Mouse (Mus musculus) neural tube, embryonic 14.5 days (tissue): ENCODE measurements at regions not wholly inside any gene's neighbourhood (a gene's known extent, or its start where the extent isn't known, plus 50 kb on each side); places are given as distances from the start of the nearest gene placed in this dataset.

ENCODE experiments used
- ATAC-seq: fragments of 200-750 bp; cut with Nextera tagmentation; 2 replicates; pipeline ENCODE4 v1.8.0; 2017; ENCODE audit warnings: low read depth, mild to moderate bottlenecking, moderate TSS enrichment, moderate library complexity
- H3K27ac ChIP-seq: fragments of 300-500 bp; sonication (generic); 2 replicates; pipeline ENCODE4 v1.5.1; 2014; ENCODE audit warnings: low read depth, mild to moderate bottlenecking, control low read depth, low read length, moderate library complexity, mixed read lengths
- H3K27me3 ChIP-seq: fragments of 300-500 bp; sonication (generic); 2 replicates; pipeline ENCODE4 v1.6.1; 2014; ENCODE audit warnings: low read length; ENCODE audit not compliant: control insufficient read depth, insufficient read depth
- H3K36me3 ChIP-seq: fragments of 300-500 bp; sonication (generic); 2 replicates; pipeline ENCODE4 v1.6.1; 2014; ENCODE audit warnings: low read length, mixed read lengths; ENCODE audit not compliant: control insufficient read depth, insufficient read depth
- H3K4me1 ChIP-seq: fragments of 300-500 bp; sonication (generic); 2 replicates; pipeline ENCODE4 v1.6.1; 2014; ENCODE audit warnings: low read length; ENCODE audit not compliant: control insufficient read depth, insufficient read depth
- H3K4me2 ChIP-seq: fragments of 300-500 bp; sonication (generic); 2 replicates; pipeline ENCODE4 v1.6.1; 2014; ENCODE audit warnings: mild to moderate bottlenecking, low read depth, low read length, control low read depth
- H3K4me3 ChIP-seq: fragments of 300-500 bp; sonication (generic); 2 replicates; pipeline ENCODE4 v1.5.1; 2014; ENCODE audit warnings: low read depth, low read length, control low read depth, mixed read lengths
- H3K9ac ChIP-seq: fragments of 300-500 bp; sonication (generic); replicated peaks from 2 replicates; pipeline ENCODE4 v1.6.1; 2014; ENCODE audit warnings: low read depth, mild to moderate bottlenecking, control low read depth, low read length, mixed read lengths
- H3K9me3 ChIP-seq: fragments of 300-500 bp; sonication (generic); 2 replicates; pipeline ENCODE4 v1.6.1; 2016; ENCODE audit warnings: low read length; ENCODE audit not compliant: control insufficient read depth
- WGBS: fragments of 180-500 bp; shearing (Covaris S2); extraction: QIAGEN DNeasy Blood & Tissue Kit; methylation state at CpG from one replicate; pipeline ENCODE4 v1.1.7; 2014; 5-methylcytosine and 5-hydroxymethylcytosine counted together

DNA sequence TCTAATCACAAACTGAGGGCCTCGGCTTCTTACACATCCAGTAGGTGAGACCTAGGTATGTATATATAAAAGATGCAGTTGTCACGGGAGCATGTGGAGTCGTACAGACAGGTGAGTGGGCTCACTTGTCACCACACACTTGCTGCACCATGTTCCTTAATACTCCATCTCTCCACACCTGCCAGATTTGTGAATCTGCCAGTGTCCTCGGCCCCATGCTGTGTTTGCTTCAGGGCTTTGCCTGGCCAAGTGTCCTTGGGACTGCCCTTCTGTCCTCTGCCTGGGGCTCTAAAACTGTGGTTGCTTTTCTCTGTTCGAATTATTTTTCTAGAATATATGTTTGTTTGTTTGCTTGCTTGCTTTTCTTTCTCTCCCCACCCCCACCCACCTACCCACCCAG, 126.0 kb upstream of the Syt13 start:
- H3K27me3 ChIP-seq = no peaks in the 10 kb centered on the region
- H3K4me1 ChIP-seq = no peaks in the 10 kb centered on the region
- no peak overlapping the region for H3K4me3 ChIP-seq
- H3K27ac ChIP-seq = no peak overlapping the region
- WGBS = 92% methylated on average over 5 of the region's 5 CpGs
- no peaks in the 10 kb centered on the region for H3K9me3 ChIP-seq
- no peak overlapping the region for H3K9ac ChIP-seq
- no peaks in the 10 kb centered on the region for H3K36me3 ChIP-seq
- no peak for ATAC-seq
- no peak overlapping the region for H3K4me2 ChIP-seq

DNA sequence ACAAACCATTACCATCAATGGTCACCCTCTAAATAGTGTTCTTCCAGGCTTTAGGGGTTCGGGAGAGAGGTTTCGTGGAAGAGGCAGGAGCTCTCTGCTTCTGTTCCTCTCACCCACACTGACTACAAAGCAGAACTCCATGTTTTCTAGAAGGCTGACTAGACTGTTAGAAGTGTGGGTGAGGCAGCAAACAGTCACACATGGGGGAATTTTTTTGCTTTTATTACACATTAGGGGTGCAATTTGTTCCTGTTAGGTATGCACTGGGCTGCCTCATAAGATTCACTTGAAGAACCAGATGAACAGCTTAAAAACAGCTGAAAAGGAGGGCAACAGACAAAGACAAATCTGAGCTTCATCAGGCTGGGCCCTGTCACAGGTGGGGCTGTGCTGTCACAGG, 124.5 kb upstream of the Syt13 start:
- no peak for ATAC-seq

GRCm38 (mm10) chr2:92799770-92800169, 115.1 kb upstream of the Syt13 start:
- no peak for ATAC-seq

More for the DNA sequence above, 124.5 kb upstream of the Syt13 start:
- WGBS = 88% methylated on average over 2 of the region's 2 CpGs
- H3K9me3 ChIP-seq = no peaks in the 10 kb centered on the region
- no peaks in the 10 kb centered on the region for H3K4me1 ChIP-seq
- no peak overlapping the region for H3K9ac ChIP-seq
- H3K4me2 ChIP-seq = no peak overlapping the region
- no peaks in the 10 kb centered on the region for H3K27me3 ChIP-seq
- H3K36me3 ChIP-seq = no peaks in the 10 kb centered on the region
- no peak overlapping the region for H3K4me3 ChIP-seq
- H3K27ac ChIP-seq = no peak overlapping the region

GRCm38 (mm10) chr2:92800667-92801066, 114.2 kb upstream of the Syt13 start:
- H3K27ac ChIP-seq = no peak overlapping the region
- WGBS = 70% methylated on average over 5 of the region's 5 CpGs

More at GRCm38 (mm10) chr2:92799770-92800169, 115.1 kb upstream of the Syt13 start:
- Histone ChIP-seq H3K9me3 (no peaks in the 10 kb centered on the region), H3K36me3 (no peaks in the 10 kb centered on the region), H3K27me3 (no peaks in the 10 kb centered on the region), H3K4me2 (no peak overlapping the region), H3K27ac (no peak overlapping the region), H3K4me1 (no peaks in the 10 kb centered on the region), H3K9ac (no peak overlapping the region), H3K4me3 (no peak overlapping the region)
- 94% methylated on average over 4 of the region's 4 CpGs for WGBS

DNA sequence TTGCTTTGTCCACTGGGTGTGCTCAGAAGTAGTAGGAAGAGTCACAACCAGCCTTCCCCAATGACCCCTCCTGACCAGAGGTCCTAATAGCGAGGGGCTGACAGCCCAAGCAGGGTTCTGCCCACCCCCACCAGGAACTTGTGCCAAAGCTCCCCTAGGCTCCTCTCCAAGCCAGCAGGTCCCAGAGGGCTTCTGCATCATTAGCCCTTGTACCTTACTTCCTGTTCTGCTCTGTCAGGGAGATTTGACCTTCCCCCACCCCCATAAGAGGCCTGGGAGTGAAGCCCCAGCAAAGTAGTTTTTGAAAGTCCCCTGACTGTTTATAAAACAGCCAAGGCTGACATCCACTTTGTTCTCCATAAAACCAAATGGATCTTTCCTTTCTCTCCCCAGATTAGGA, 110.0 kb upstream of the Syt13 start:
- Histone ChIP-seq H3K36me3 (no peaks in the 10 kb centered on the region), H3K27me3 (no peaks in the 10 kb centered on the region), H3K9me3 (no peaks in the 10 kb centered on the region), H3K4me3 (no peak overlapping the region), H3K4me2 (no peak overlapping the region), H3K9ac (no peak overlapping the region), H3K27ac (no peak overlapping the region), H3K4me1 (peaks cover 15% of the 10 kb centered on the region)
- no peak for ATAC-seq
- 71% methylated on average over 1 of the region's 1 CpGs for WGBS

More at GRCm38 (mm10) chr2:92800667-92801066, 114.2 kb upstream of the Syt13 start:
- H3K4me2 ChIP-seq = no peak overlapping the region
- H3K4me1 ChIP-seq = no peaks in the 10 kb centered on the region
- no peaks in the 10 kb centered on the region for H3K36me3 ChIP-seq
- H3K4me3 ChIP-seq = no peak overlapping the region
- H3K27me3 ChIP-seq = no peaks in the 10 kb centered on the region
- ATAC-seq = no peak
- H3K9me3 ChIP-seq = no peaks in the 10 kb centered on the region
- no peak overlapping the region for H3K9ac ChIP-seq

DNA sequence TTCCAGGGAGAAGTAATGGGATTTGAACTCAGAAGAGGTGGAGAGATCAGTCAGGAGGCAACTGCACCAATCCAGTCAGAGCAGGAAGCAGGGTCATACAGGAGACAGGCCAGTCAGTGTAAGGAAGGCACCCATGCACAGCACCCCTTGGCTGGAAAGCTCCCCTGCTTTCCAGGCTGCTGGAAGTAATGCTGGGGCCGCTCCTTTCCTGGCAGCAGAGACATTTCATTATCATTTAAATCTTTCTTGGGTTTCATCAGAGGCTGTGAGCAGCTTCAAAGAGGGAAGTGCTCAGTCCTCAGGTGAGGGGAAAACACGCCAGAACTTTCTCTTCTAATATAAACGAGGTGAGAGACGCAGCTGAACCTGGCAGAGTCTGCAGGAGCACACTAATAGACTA, 109.1 kb upstream of the Syt13 start:
- Histone ChIP-seq H3K27me3 (no peaks in the 10 kb centered on the region), H3K4me2 (no peak overlapping the region), H3K9me3 (no peaks in the 10 kb centered on the region), H3K27ac (no peak overlapping the region), H3K4me1 (peaks cover 15% of the 10 kb centered on the region), H3K9ac (no peak overlapping the region), H3K36me3 (no peaks in the 10 kb centered on the region), H3K4me3 (no peak overlapping the region)
- ATAC-seq = no peak
- WGBS = 40% methylated on average over 4 of the region's 4 CpGs

GRCm38 (mm10) chr2:92806481-92807195, 108.3 kb upstream of the Syt13 start:
- peak overlapping the region; percentile 72 for H3K27ac ChIP-seq
- H3K36me3 ChIP-seq = no peaks in the 10 kb centered on the region
- no peak overlapping the region for H3K4me2 ChIP-seq
- H3K4me1 ChIP-seq = peaks cover 15% of the 10 kb centered on the region
- WGBS = 26% methylated on average over 6 of the region's 7 CpGs
- H3K9me3 ChIP-seq = no peaks in the 10 kb centered on the region
- no peaks in the 10 kb centered on the region for H3K27me3 ChIP-seq
- no peak overlapping the region for H3K4me3 ChIP-seq
- peak; percentile 42 for ATAC-seq
- H3K9ac ChIP-seq = peak overlapping the region; percentile 34; the same call in 1 of the 2 replicates

GRCm38 (mm10) chr2:92807404-92807803, 107.5 kb upstream of the Syt13 start:
- Histone ChIP-seq H3K4me2 (no peak overlapping the region), H3K4me3 (no peak overlapping the region), H3K27ac (no peak overlapping the region), H3K9ac (0 out of 2 replicates have a peak overlapping the region, but pooled peaks have one; percentile 16), H3K36me3 (no peaks in the 10 kb centered on the region), H3K9me3 (no peaks in the 10 kb centered on the region), H3K27me3 (no peaks in the 10 kb centered on the region), H3K4me1 (peaks cover 15% of the 10 kb centered on the region)
- WGBS = 8% methylated on average over 8 of the region's 8 CpGs
- no peak for ATAC-seq

DNA sequence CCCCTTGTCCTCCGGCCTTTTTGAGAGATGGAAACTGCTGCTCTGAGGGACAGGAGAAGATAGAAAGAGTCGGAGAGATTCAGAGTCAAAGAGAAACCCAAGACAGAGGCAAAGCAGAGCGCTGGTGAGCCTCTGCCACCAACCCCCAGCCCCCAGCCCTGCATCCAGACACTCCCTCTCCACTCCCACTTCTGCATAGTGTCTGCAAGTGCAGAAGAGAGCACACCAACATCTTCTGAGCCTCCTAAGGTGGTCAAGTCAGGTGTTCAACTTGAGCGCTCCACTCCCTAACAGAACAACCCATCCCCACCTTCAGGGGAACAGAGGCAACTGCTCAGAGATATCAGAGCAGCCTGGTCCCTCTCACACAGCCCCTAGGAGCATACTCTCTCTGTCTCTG, 106.8 kb upstream of the Syt13 start:
- peaks cover 15% of the 10 kb centered on the region for H3K4me1 ChIP-seq
- no peak overlapping the region for H3K9ac ChIP-seq
- no peak overlapping the region for H3K4me3 ChIP-seq
- no peaks in the 10 kb centered on the region for H3K27me3 ChIP-seq
- H3K36me3 ChIP-seq = no peaks in the 10 kb centered on the region
- H3K9me3 ChIP-seq = no peaks in the 10 kb centered on the region
- ATAC-seq = no peak
- no peak overlapping the region for H3K27ac ChIP-seq
- H3K4me2 ChIP-seq = no peak overlapping the region
- 82% methylated on average over 4 of the region's 4 CpGs for WGBS
